Mouse (Mus musculus) midbrain, embryonic 14.5 days (tissue): Measurements from ENCODE around the gene Ergic1. TPM values are rescaled to one million over a fixed set of nuclear protein-coding genes. Genes with fewer than 3 reads are reported as not detected.

Experiments
- ATAC-seq: fragments of 200-750 bp; cut with Nextera tagmentation; 2 replicates; pipeline ENCODE4 v1.8.0; 2017; ENCODE audit warnings: moderate number of reproducible peaks, moderate library complexity; ENCODE audit not compliant: low FRiP score, low TSS enrichment
- DNase-seq: peaks from one replicate; pipeline ENCODE4 v3.0.0-alpha.2; 2015
- H3K27ac ChIP-seq: fragments of 300-500 bp; sonication (generic); replicated peaks from 2 replicates; pipeline ENCODE4 v1.5.1; 2014; ENCODE audit warnings: mild to moderate bottlenecking, low read depth, low read length, moderate library complexity
- H3K27me3 ChIP-seq: fragments of 300-500 bp; sonication (generic); 2 replicates; pipeline ENCODE4 v1.6.1; 2014; ENCODE audit warnings: low read length, control low read depth, mixed read lengths; ENCODE audit not compliant: control insufficient read depth, insufficient read depth
- H3K36me3 ChIP-seq: fragments of 300-500 bp; sonication (generic); 2 replicates; pipeline ENCODE4 v1.6.1; 2014; ENCODE audit warnings: low read length, control low read depth; ENCODE audit not compliant: control insufficient read depth, insufficient read depth
- H3K4me1 ChIP-seq: fragments of 300-500 bp; sonication (generic); 2 replicates; pipeline ENCODE4 v1.6.1; 2014; ENCODE audit warnings: mild to moderate bottlenecking, antibody characterized with exemption, low read length, control low read depth; ENCODE audit not compliant: control insufficient read depth, insufficient read depth
- H3K4me2 ChIP-seq: fragments of 300-500 bp; sonication (generic); 2 replicates; pipeline ENCODE4 v1.6.1; 2014; ENCODE audit warnings: mild to moderate bottlenecking, low read length, moderate library complexity
- H3K4me3 ChIP-seq: fragments of 300-500 bp; sonication (generic); replicated peaks from 2 replicates; pipeline ENCODE4 v1.5.1; 2014; ENCODE audit warnings: low read depth, low read length
- H3K9ac ChIP-seq: fragments of 300-500 bp; sonication (generic); replicated peaks from 2 replicates; pipeline ENCODE4 v1.6.1; 2014; ENCODE audit warnings: mild to moderate bottlenecking, low read length, moderate library complexity
- H3K9me3 ChIP-seq: fragments of 300-500 bp; sonication (generic); 2 replicates; pipeline ENCODE4 v1.6.1; 2016; ENCODE audit warnings: low read length, control low read depth, mixed read lengths; ENCODE audit not compliant: control insufficient read depth
- WGBS: fragments of 180-500 bp; shearing (Covaris S2); extraction: QIAGEN DNeasy Blood & Tissue Kit; methylation state at CpG from one replicate; pipeline ENCODE4 v1.1.7; 2014; 5-methylcytosine and 5-hydroxymethylcytosine counted together
- polyA plus RNA-seq: library from polyadenylated mRNA; unstranded; fragments of >200 nt; fragmentation: Nextera tagmentation; extraction: Ambion mirVana; gene quantifications from 2 replicates; pipeline ENCODE4 v1.2.1, GENCODE M21; 2014

The Ergic1 gene
- polyA plus RNA-seq, 1 experiment from 2014 or later = 117 TPM

- no peaks in the 10 kb centered on the region for H3K9me3 ChIP-seq
- H3K4me3 ChIP-seq = no peak overlapping the region
- H3K9ac ChIP-seq = no peak overlapping the region
- 78% methylated on average over 8 of the region's 8 CpGs for WGBS
- no peak overlapping the region for H3K4me2 ChIP-seq
- H3K27me3 ChIP-seq = no peaks in the 10 kb centered on the region
- peak overlapping the region; percentile 28; the same call in 1 of the 2 replicates for H3K27ac ChIP-seq
- H3K4me1 ChIP-seq = peaks cover 9% of the 10 kb centered on the region
- H3K36me3 ChIP-seq = peaks cover 3% of the 10 kb centered on the region; the same call in 1 of the 2 replicates
- no peak for ATAC-seq
- DNase-seq = no peak
These were observed 42.0 kb downstream of the Ergic1 start for GRCm38 (mm10) chr17:26603311-26603710.

GRCm38 (mm10) chr17:26605636-26606035, 44.3 kb downstream of the Ergic1 start:
- DNase-seq = no peak
- Histone ChIP-seq H3K4me2 (no peak overlapping the region), H3K36me3 (peaks cover 25% of the 10 kb centered on the region), H3K9me3 (no peaks in the 10 kb centered on the region), H3K27ac (no peak overlapping the region), H3K9ac (no peak overlapping the region), H3K4me3 (no peak overlapping the region), H3K4me1 (peaks cover 9% of the 10 kb centered on the region), H3K27me3 (no peaks in the 10 kb centered on the region)
- WGBS = 85% methylated on average over 4 of the region's 4 CpGs
- ATAC-seq = no peak

- 89% methylated on average over 2 of the region's 2 CpGs for WGBS
- H3K27ac ChIP-seq = no peak overlapping the region
- H3K9me3 ChIP-seq = no peaks in the 10 kb centered on the region
- no peaks in the 10 kb centered on the region for H3K27me3 ChIP-seq
- H3K4me1 ChIP-seq = peaks cover 9% of the 10 kb centered on the region
- no peak for DNase-seq
- no peak overlapping the region for H3K4me2 ChIP-seq
- H3K9ac ChIP-seq = no peak overlapping the region
- H3K4me3 ChIP-seq = no peak overlapping the region
- peaks cover 25% of the 10 kb centered on the region for H3K36me3 ChIP-seq
- ATAC-seq = no peak
These were observed 45.2 kb downstream of the Ergic1 start for GRCm38 (mm10) chr17:26606516-26606915.

GRCm38 (mm10) chr17:26608348-26608747, 47.1 kb downstream of the Ergic1 start:
- H3K27me3 ChIP-seq = no peaks in the 10 kb centered on the region
- 96% methylated on average over 3 of the region's 3 CpGs for WGBS
- H3K36me3 ChIP-seq = peaks cover 29% of the 10 kb centered on the region
- H3K27ac ChIP-seq = no peak overlapping the region
- no peaks in the 10 kb centered on the region for H3K4me1 ChIP-seq
- no peaks in the 10 kb centered on the region for H3K9me3 ChIP-seq
- H3K9ac ChIP-seq = no peak overlapping the region
- H3K4me2 ChIP-seq = no peak overlapping the region
- DNase-seq (no peak), ATAC-seq (no peak)
- H3K4me3 ChIP-seq = no peak overlapping the region

GRCm38 (mm10) chr17:26608877-26609276, 47.6 kb downstream of the Ergic1 start:
- Histone ChIP-seq H3K4me2 (no peak overlapping the region), H3K4me1 (no peaks in the 10 kb centered on the region), H3K36me3 (peaks cover 31% of the 10 kb centered on the region), H3K9ac (no peak overlapping the region), H3K27me3 (no peaks in the 10 kb centered on the region), H3K4me3 (no peak overlapping the region), H3K9me3 (no peaks in the 10 kb centered on the region), H3K27ac (no peak overlapping the region)
- ATAC-seq (no peak), DNase-seq (no peak)
- WGBS = 96% methylated on average over 8 of the region's 8 CpGs

GRCm38 (mm10) chr17:26609820-26610219, 48.5 kb downstream of the Ergic1 start:
- Histone ChIP-seq H3K9me3 (no peaks in the 10 kb centered on the region), H3K4me1 (no peaks in the 10 kb centered on the region), H3K9ac (no peak overlapping the region), H3K27me3 (no peaks in the 10 kb centered on the region), H3K4me3 (no peak overlapping the region), H3K27ac (no peak overlapping the region), H3K36me3 (peaks cover 41% of the 10 kb centered on the region), H3K4me2 (no peak overlapping the region)
- ATAC-seq (no peak), DNase-seq (no peak)
- 90% methylated on average over 8 of the region's 8 CpGs for WGBS

GRCm38 (mm10) chr17:26611328-26611727, 50.0 kb downstream of the Ergic1 start:
- H3K36me3 ChIP-seq = peaks cover 44% of the 10 kb centered on the region
- DNase-seq = no peak

GRCm38 (mm10) chr17:26611918-26612317, 50.6 kb downstream of the Ergic1 start:
- DNase-seq (no peak), ATAC-seq (no peak)
- Histone ChIP-seq H3K27ac (no peak overlapping the region), H3K36me3 (peaks cover 47% of the 10 kb centered on the region), H3K4me1 (no peaks in the 10 kb centered on the region), H3K9me3 (no peaks in the 10 kb centered on the region), H3K9ac (no peak overlapping the region), H3K27me3 (no peaks in the 10 kb centered on the region), H3K4me3 (no peak overlapping the region), H3K4me2 (no peak overlapping the region)
- WGBS = 90% methylated on average over 4 of the region's 4 CpGs

More at GRCm38 (mm10) chr17:26611328-26611727, 50.0 kb downstream of the Ergic1 start:
- no peaks in the 10 kb centered on the region for H3K27me3 ChIP-seq
- WGBS = 87% methylated on average over 7 of the region's 7 CpGs
- H3K4me1 ChIP-seq = no peaks in the 10 kb centered on the region
- H3K9me3 ChIP-seq = no peaks in the 10 kb centered on the region
- no peak overlapping the region for H3K4me3 ChIP-seq
- no peak overlapping the region for H3K9ac ChIP-seq
- no peak for ATAC-seq
- no peak overlapping the region for H3K4me2 ChIP-seq
- no peak overlapping the region for H3K27ac ChIP-seq

- ATAC-seq (no peak), DNase-seq (no peak)
- Histone ChIP-seq H3K9ac (no peak overlapping the region), H3K9me3 (no peaks in the 10 kb centered on the region), H3K36me3 (peaks cover 52% of the 10 kb centered on the region), H3K4me1 (no peaks in the 10 kb centered on the region), H3K27ac (no peak overlapping the region), H3K27me3 (no peaks in the 10 kb centered on the region), H3K4me2 (no peak overlapping the region), H3K4me3 (no peak overlapping the region)
- 91% methylated on average over 6 of the region's 6 CpGs for WGBS
These were observed 53.0 kb downstream of the Ergic1 start for GRCm38 (mm10) chr17:26614286-26614685.
